Mouse (Mus musculus) lung, postnatal 14 days (tissue): ENCODE results near the gene Ift80.
"Not testable (repeated sequence)": the region's sequence is repeated elsewhere in the genome, so short reads cannot be mapped to it uniquely, and the experiment has no call there.

Experiments
- DNase-seq: peaks from one replicate; pipeline ENCODE4 v3.0.0; 2021

Ift80 gene

DNA sequence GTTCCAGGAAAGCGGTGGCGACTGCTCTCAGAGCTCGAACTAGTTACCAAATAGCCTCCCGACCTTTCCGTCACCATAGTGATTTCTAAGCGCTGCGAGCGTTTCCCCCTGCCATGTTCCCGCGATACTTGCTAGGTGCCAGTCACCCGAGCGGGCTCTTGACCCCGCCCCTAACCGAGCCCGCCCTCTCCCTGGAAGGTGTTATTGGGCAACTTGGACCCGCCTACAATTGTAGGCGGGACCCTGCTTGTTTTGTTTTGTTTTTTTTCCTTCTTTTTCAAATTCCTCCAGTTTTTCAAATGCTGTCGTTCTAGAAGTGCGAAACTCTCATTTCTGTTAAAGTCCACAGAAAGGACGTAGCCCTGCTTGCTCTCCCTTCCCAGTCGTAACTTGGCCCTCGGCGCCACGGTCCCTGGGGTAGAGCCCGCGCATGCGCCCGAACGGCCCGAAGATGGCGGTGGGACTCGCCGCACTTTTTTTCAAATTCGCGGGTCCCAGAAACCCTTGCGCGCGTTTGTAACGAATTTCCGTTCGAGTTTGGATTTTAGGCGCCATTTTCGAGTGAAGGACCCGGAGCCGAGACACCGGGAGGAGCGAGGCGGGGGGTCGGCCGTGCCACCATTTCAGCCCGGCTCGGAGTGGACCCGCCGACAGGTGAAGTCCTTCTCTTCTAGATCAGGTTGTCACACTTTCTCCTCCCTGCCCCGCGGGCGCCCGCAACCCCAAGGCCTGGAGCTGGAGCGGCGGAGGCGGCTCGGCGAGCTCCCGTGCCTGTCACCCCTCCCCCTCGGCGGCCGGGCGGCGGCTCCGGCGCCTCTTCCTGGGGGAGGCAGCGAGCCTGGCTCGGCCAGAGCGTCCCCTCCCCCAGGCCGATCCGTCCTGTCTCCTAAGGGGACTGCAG lies at the start of gene Ift80, which contains the start of gene Smc4:
Gene Ift80 (minus strand): TSS at position 134 of the 901 bp plus-strand sequence.
Gene Smc4 (plus strand): TSS at position 302 of the 901 bp plus-strand sequence.
- DNase-seq: peak; percentile 96

DNA sequence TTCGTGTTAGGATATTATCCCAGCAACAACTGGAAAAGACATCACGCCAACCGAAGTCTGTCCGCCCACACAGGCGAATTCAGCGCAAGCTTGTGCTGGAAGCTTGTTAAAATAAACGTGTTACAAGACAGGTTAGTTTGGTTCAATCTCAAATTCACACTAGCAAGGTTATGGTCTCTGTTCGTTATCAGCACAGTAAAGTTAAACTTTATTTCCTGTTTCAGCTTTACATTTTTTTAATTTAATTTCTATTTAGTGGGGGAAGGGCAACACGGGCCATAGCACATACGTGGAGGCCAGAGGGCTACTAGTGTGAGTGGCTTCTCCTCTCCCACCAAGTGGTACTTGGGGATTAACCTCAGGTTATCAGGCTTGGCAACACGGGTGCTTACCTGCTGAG lies 47.5 kb upstream of the Ift80 start:
- no peak for DNase-seq

GRCm38 (mm10) chr3:69049011-69049410 lies 44.6 kb upstream of the Ift80 start:
- DNase-seq: no peak

DNA sequence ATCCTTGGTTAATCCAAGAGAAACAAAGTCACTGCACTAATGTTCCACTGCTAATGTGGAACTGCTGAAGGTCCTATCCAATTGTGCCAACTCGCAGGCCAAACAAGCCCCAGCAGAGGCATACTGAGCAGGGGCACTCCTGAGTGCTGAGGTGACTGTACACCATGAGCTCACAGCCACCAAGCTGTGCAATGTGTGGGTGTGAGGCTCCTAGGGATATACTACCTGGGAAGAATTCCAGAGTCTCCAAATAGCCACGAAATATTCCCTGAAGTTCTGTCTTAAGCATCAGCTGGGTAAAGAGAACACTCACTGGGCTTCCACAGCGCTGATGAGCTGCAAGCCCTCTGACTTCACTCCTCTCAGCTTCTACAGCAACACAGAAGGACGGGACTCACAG lies 43.3 kb upstream of the Ift80 start:
- no peak for DNase-seq

GRCm38 (mm10) chr3:69046509-69046908 lies 42.1 kb upstream of the Ift80 start:
- no peak for DNase-seq

DNA sequence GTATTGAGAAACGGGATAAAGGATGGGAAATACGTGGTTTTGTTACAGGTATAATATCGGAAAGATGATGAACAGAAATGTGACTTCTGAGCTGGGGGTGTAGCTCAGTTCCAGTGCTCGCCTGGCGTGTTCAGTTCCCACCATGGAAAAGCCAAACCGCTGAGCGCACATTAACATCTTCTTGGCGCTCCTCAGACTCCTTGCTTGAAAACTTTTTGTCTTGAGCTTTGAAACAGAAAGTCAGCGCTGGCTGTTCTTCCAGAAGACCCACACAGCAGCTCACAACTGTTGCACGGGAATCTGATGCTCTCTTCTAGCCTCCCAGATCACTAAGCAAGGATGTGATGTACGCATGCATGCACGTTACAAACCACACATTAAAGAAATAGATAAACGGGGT lies 41.4 kb upstream of the Ift80 start:
- no peak for DNase-seq

- DNase-seq: no peak
Measured at GRCm38 (mm10) chr3:69045400-69045703, 41.0 kb upstream of the Ift80 start.

DNA sequence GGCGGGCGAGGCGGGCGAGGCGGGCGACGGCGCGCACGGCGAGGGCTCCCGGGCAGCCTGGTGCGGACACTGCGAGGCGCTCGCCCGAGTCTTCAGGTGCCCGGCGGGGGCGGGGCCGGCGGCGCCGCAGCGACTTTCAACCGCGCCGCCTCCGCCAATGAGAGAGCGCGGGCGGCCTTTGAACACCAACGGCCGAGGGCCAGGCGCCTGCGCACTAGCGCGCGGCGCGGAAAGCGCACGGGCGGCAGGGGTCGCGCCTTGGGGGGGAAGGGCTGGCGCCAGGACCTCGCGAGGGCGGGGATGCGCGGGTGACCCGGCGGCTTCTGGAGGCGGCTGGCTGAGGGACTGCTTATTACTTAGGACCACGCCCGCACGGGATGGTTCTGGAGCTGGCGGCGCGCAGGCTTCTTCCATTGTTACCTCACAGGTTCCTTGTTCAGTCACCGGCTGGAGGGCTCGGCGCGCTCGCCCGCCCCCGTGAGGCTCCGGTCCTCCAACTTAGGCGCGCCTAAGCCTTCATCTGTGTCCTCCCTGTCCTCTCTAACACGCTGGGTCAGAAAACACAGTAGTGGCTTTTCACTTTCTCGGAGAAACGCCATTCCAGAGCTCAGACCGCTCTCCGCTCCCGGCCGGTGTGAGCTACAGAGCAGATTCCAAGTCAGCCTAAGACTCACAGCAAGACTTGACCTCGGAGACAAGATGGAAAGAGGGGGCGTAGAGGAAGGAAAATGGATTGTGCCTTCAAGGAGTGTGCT lies 40.5 kb upstream of the Ift80 start, which contains the start of gene Trim59:
Gene Trim59 (minus strand): TSS at position 111 of the 755 bp plus-strand sequence.
- DNase-seq: peak; percentile 87

DNA sequence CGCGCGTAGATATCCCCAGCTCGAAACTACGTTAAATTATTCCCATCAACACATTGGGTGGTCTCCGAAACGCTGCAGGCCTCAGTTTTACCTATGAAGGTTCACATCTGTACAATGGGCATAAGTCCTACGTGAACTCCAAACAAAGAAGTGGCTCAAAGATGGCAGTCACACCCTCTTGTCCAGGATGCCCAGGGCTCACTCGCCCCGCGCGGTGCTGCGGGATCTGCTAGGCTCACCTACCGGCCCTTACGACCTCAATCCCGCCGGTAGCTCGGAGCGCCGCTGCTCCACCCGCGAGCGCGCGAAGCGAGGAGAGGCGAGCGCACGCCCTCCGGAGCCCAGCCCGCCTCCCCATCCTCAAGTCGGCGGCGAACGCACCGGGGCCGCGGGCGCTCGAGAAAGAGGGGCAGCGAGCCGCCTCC lies 39.8 kb upstream of the Ift80 start:
- no peak for DNase-seq

DNA sequence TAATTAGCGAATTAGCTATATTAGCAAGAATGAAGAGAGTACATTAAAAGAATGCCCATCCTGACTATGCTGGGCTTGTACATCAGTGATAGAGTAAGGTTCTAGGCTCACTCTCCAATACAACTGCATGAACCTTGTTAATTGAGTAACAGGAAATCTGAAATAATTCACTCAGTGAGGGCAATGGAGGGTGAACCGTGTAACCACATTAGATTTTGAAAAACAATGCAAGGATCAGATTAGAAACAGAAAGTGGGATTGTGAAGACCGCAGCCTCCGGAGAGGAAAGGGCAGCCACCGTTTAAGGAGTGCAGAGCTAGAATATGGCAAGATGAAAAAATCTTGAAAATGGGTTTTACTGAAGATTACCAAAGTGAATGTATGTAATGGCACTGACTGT lies 36.9 kb upstream of the Ift80 start:
- no peak for DNase-seq

GRCm38 (mm10) chr3:69040105-69040504 lies 35.7 kb upstream of the Ift80 start:
- DNase-seq: no peak

DNA sequence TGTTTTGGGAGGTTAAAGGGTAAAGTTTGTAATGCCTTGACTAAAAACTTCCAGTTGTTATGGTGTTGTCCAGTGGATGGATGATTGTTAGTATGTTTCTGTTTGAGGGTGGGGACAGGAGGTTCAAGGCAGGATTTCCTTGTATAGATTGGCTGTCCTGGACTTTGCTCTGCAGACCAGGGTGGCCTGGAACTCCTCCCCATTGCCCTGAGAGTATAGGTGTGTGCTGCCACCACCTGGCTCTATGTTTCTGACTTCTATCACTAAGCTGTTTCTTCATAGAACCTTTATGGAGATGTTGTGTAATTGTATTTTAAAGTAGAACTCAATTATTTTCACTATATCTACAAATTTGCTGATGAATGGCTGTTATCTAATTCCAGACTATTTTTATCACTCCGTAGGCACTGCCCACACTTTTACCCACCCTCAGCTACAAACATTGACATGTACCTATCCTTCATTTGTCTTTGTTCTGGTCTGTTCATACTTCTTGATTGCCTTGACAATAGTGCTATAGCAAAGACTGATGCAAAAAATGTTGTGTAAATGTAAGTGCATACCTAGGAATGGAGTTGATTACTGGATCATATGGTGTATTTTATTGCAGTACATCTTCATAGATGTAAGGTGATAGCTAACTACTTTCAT lies 21.9 kb upstream of the Ift80 start:
- no peak for DNase-seq

- no peak for DNase-seq
Measured at GRCm38 (mm10) chr3:69020764-69021163, 16.4 kb upstream of the Ift80 start.

DNA sequence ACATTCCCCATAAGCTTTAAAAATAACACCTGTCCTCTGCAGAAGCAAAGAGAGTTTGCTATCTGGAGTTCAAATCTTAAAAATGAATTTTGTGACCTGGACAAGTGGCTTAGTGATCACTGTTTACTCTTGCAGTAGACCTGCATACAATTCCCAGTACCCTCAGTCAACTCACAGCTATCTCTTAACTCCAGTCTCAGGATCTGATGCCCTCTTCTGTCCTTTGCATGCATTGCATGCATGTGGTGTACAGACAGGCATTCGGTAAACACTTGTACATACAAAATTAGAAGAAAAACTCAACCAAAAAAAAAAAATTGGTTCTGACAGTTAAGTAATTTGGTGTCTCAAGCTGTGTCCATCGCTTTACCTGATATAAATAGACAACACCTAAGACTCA lies 15.9 kb upstream of the Ift80 start:
- DNase-seq: no peak

DNA sequence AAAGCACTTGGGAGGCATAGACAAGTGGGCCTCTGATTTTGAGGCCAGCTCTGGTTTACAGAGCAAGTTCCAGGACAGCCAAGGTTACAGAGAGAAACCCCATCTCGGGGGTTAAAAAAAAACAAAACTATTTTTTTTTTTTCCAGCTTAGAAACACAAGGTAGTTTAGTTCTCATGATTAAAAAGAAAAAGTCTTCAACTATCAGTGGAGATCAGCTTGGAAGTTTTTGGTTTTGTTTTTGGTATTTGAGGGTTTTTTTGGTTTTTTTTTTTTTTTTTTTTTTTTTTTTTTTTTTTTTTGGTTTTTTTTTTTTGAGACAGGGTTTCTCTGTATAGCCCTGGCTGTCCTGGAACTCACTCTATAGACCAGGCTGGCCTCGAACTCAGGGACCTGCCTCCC lies 14.3 kb upstream of the Ift80 start:
- not testable (repeated sequence) for DNase-seq

- DNase-seq: no peak
Measured at GRCm38 (mm10) chr3:69017181-69017580, 12.8 kb upstream of the Ift80 start.

- DNase-seq: no peak
Measured at GRCm38 (mm10) chr3:69008873-69009272, 4.5 kb upstream of the Ift80 start.

- DNase-seq: no peak
Measured at GRCm38 (mm10) chr3:69006246-69006760, 1.9 kb upstream of the Ift80 start.

DNA sequence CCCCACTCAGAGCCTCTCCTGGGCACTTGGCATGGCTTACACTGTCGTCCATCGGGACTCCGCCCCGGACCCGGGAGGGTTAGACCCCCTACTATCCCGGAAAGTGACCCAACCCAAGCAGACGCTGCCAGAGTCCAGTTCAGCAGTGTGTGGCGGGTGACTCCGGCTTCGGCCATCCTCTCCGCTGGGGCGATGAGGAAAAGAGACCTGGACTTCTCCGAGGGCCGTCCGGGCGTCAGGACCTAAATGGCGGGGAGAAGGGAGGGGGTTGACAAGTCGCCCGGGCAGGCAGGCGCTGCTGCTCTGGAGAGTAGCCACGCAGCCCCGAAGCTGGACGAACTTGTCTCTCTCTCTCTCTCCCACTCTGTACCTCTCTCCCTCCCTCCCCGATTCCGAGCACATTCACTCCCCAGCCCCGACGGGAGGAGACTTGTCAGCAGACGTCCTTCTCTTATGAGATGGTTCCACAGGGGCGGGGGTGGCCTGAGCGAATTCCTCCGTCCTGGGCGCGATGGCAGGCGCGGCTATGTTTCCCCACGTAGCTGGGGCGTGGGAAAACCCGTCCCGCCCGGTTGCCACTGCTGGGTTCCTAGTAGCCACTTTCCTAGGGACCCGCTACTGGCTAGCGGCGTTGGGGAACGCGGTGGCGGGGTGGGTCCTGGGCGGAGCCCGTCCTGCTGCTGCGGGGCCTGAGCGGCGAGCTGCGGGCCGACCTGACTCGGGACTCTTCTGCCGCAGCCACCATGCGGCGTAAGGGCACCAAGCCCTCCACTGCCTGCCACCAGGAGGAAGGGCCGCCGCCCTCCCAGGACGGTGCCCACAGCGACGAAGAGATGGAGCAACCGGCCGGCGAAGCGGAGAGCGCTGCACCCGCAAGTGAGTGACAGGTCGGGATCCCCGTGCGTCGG lies 1.2 kb upstream of the Ift80 start:
- peak; percentile 50 for DNase-seq

- no peak for DNase-seq
Measured at GRCm38 (mm10) chr3:69004055-69004436, 324 bp downstream of the Ift80 start.

DNA sequence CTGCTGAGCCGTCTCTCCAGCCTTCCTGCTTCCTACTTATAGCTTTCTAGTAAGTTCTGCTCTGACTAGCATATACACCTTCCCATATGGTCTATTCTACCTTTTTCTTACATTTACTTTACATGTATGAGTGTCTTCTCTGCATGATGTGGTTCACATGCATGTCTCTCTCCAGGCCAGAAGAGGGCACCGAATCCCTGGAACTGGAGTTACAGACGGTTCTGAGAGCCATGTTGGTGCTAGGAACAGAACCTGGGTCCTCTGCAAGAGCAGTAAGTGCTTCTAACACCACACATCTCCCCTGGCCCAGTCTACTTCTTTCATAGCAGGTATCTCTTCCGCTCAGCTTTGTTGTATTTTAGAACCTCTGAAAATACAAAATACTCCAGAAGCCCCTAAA lies 1.6 kb downstream of the Ift80 start:
- DNase-seq: no peak

DNA sequence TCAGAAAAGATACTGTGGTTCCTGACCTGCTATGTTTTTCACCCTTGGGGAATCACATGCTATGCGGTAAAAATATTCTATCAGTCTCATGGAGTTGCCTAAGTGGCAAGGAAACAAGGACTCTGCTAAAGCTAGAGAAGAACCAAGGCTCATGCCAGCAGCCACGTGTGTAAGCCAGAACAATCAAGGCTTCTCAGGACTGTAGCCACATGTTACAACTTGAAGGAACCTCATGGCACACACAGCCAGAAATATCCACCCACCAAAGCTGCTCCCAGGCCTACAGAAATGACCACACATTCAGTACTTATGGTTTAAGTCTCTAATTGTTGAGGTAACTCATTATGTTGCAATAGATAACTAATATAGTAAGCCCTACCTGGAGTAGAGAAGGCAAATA lies 17.8 kb downstream of the Ift80 start:
- DNase-seq: no peak
